Mouse (Mus musculus): ENCODE measurements around the gene Cenpt.
A peak's percentile ranks its signal among the peaks of the same experiment; 100 is the strongest.

DNA sequence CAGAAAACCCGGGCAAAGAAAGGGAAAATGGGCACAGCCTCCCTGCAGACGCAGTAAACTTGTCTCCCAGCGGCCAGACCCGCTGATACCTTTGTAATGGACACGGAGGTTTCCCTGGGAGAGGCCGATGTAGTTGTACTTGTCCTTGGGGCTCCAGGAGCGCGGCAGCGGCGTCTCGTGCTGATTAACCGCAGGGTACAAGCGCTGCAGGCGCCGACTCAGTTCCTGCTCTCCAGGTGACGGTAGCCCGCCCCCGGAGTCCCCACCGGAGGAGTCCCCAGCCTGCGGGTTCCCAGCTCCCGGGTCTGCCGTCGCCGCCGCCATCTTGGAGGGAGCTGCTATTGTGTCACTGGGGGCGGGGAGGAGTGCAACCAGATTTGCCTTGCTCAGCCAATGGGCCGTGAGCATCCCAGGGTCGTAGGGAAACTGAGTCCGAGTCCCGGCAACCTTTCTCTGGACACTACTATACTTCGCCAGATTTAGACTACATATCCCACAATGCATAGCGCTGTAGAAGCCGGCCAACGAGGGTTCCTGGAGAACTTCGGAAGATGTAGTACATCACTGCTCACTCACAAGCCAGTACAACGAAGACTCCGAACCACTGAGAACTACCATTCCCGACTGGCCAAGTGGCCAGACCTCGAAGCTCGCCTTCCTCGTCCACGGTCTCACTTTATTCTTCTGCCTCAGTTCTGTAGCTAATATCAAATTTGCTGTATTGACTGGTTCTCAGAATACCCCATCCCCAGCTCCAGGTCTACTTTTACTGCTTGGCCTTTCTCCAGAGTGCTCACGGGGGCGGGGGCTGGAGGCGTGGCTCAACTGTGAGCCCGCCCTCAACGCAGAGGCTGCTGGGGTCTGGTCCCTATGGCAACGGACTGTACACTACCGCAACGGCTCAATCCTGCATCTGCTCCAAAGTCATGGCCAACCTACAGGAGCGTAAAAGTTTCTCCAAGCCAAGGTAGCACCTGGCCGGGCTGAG is 25.9 kb downstream of the Cenpt start, which contains the start of the genes Ranbp10 and Tsnaxip1:
- TF ChIP-seq CTCF (IDR thresholded peaks at IDR 0.05; ENCODE audit: control insufficient read depth, insufficient read depth, insufficient replicate concordance, low read depth, low read length) = no peak
- TF ChIP-seq POLR2A (IDR thresholded peaks at IDR 0.05; ENCODE audit: control insufficient read depth, low read depth, low read length) = peak; percentile 89

Measured in testis, adult 2 months (tissue).